Mouse (Mus musculus): ENCODE results near the gene Izumo4. TPM values are rescaled to one million over a fixed set of nuclear protein-coding genes. Genes with fewer than 3 reads are reported as not detected.
A peak's percentile ranks its signal among the peaks of the same experiment; 100 is the strongest.

Izumo4 gene
- polyA plus RNA-seq, 1 experiment from 2014 or later: 28.8 TPM

DNA sequence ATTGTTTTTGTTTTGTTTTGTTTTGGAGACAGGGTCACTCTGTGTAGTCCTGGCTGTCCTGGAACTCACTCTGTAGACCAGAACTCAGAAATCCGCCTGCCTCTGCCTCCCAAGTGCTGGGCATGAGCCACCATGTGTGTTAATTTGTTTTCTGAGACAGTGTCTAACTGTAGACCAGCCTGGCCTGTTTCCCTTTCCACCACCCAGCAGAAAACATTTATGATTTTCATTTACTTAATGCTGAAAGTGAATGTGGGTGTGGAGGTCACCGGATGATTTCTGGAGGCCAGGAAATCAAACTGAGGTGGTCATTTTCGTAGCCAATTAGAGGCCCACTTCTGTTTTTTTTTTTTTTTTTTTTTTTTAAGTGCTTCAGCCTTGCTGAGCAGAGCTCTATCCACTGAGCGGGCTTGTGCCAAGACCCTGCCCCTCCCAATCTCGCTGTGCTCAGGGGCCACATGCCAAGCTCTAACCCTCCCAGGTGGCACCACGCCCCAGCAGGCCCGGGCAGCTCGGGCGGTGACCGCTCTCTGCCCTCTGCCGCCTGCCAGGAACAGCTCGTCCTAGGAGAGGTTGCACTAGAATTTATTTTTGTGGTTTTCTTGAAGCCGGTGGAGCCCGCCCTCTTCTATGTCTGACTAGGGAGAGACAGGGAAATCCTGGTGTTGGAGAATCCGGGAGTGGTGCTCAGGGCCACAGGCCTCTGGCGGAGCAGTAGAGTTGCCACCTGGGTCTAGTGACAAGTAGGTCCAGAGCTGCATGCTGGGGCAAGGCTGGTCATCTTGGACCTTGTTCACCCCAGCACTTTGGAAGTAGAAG is 37.6 kb upstream of the Izumo4 start:
- H3K36me3 ChIP-seq (ENCODE audit: insufficient read depth, low read length): peaks cover 30% of the 10 kb centered on the region
- WGBS: 6% methylated on average over 16 of the region's 16 CpGs
- H3K4me1 ChIP-seq (ENCODE audit: insufficient read depth, low read depth, low read length): peaks cover 23% of the 10 kb centered on the region; the same call in 1 of the 2 replicates
- H3K9me3 ChIP-seq (ENCODE audit: low read length): no peaks in the 10 kb centered on the region
- ATAC-seq (peak; percentile 92), DNase-seq (ENCODE audit: low spot score) (peak; percentile 97)
- no peaks in the 10 kb centered on the region for H3K27me3 ChIP-seq (replicated peaks; ENCODE audit: insufficient read depth, low read length)
- peak overlapping the region; percentile 8; the same call in 1 of the 2 replicates for H3K4me3 ChIP-seq (ENCODE audit: low read depth, low read length)
- TF ChIP-seq EP300 (IDR thresholded peaks at IDR 0.05) (peak; percentile 91), CTCF (IDR thresholded peaks at IDR 0.05) (peak; percentile 34)
- H3K4me2 ChIP-seq (replicated peaks; ENCODE audit: low read depth, low read length): peak overlapping the region; percentile 33
- no peak overlapping the region for H3K9ac ChIP-seq (replicated peaks; ENCODE audit: low read depth)
- peak overlapping the region; percentile 94 for H3K27ac ChIP-seq (ENCODE audit: low read length)

DNA sequence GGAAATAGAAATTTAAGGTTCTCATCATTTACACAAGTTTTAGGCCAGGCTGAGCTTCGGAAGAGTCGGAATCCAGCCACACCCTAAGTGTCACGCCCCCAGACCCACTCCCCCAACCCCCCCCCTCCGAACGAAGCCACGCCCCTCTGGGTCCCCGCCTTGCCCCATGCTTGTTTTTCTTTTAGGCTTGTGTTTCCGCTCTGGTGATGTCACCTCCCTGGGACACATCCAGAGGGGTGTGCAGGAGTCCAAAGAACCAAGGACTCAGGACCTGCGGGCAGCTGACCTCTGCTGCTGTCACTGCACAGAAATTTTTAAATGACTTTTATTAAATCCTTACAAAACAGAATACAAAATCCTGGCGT is 37.0 kb upstream of the Izumo4 start:
- Histone ChIP-seq H3K4me2 (replicated peaks; ENCODE audit: low read depth, low read length) (peak overlapping the region; percentile 33), H3K9me3 (ENCODE audit: low read length) (no peaks in the 10 kb centered on the region), H3K4me1 (ENCODE audit: insufficient read depth, low read depth, low read length) (peaks cover 23% of the 10 kb centered on the region; the same call in 1 of the 2 replicates), H3K9ac (replicated peaks; ENCODE audit: low read depth) (0 out of 2 replicates have a peak overlapping the region, but pooled peaks have one; percentile 16), H3K27ac (ENCODE audit: low read length) (peak overlapping the region; percentile 94), H3K36me3 (ENCODE audit: insufficient read depth, low read length) (peaks cover 35% of the 10 kb centered on the region), H3K4me3 (ENCODE audit: low read depth, low read length) (peak overlapping the region; percentile 8; the same call in 1 of the 2 replicates), H3K27me3 (replicated peaks; ENCODE audit: insufficient read depth, low read length) (no peaks in the 10 kb centered on the region)
- 4% methylated on average over 10 of the region's 10 CpGs for WGBS
- ATAC-seq (peak; percentile 80), DNase-seq (ENCODE audit: low spot score) (peak; percentile 92)
- TF ChIP-seq CTCF (IDR thresholded peaks at IDR 0.05): no peak
- TF ChIP-seq EP300 (IDR thresholded peaks at IDR 0.05): no peak

DNA sequence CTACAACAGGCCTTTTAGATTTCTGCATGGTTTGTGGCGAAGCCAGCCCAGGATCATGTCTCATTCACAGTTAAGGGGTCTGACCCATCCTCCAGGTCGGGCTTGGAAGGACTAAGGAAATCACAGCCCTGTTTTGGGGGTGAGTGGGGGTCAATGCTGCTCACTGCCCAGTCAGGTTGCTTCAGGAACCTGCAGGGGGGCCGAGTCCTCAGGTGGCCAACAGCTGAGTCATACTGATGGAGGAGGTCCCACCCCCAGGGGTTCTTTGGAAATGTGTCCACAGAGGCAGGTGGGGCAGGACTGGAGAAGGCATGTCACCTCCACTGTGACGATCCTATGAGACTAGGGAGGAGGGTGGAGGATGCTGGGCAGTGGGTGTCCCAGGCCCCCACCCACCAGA is 36.5 kb upstream of the Izumo4 start:
- H3K9me3 ChIP-seq (ENCODE audit: low read length): no peaks in the 10 kb centered on the region
- TF ChIP-seq EP300 (IDR thresholded peaks at IDR 0.05): no peak
- no peak for TF ChIP-seq CTCF (IDR thresholded peaks at IDR 0.05)
- DNase-seq (ENCODE audit: low spot score) (peak; percentile 56), ATAC-seq (no peak)
- 0 out of 2 replicates have a peak overlapping the region, but pooled peaks have one; percentile 16 for H3K9ac ChIP-seq (replicated peaks; ENCODE audit: low read depth)
- no peak overlapping the region for H3K4me3 ChIP-seq (ENCODE audit: low read depth, low read length)
- 0 out of 2 replicates have a peak overlapping the region, but pooled peaks have one; percentile 33 for H3K4me2 ChIP-seq (replicated peaks; ENCODE audit: low read depth, low read length)
- WGBS: 34% methylated on average over 4 of the region's 4 CpGs
- H3K27ac ChIP-seq (ENCODE audit: low read length): peak overlapping the region; percentile 94
- H3K27me3 ChIP-seq (replicated peaks; ENCODE audit: insufficient read depth, low read length): no peaks in the 10 kb centered on the region
- H3K36me3 ChIP-seq (ENCODE audit: insufficient read depth, low read length): peaks cover 35% of the 10 kb centered on the region
- peaks cover 23% of the 10 kb centered on the region; the same call in 1 of the 2 replicates for H3K4me1 ChIP-seq (ENCODE audit: insufficient read depth, low read depth, low read length)

DNA sequence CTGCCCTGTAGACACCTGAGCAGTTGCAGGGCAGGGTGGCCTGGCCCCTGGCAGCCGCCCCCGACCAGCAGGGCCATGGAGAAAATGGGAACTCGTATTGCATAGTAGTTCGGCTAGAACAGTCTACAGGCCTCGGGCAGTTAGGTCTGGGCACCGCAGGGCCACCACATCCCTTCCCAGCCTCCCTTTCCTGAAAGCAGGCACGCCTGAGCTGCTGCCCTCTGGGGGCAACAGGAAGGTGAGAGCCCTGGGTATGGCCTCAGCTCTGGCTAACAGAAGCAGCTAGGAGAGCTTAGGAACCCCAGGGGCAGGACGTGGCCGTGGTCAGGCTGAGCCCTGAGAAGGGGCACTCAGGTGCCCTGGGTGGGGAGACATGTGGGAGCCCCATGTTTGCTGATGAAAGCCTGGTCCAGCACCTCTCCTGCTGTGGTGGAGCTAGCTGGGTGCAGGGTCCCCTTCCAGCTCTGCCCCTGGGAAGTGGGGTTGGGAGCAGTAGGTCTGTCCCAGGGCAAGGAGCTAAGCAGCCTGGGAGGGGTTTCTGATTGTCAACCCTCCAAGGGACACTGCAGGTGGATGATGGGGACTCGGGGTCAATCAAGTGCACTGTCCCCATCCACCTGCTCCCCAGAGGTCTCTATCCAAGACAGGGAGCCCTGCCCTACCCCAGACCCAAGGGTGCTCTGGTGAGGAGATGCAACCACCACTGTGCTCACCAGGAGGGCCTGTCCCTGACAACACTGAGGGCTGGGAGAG is 35.8 kb upstream of the Izumo4 start:
- H3K27me3 ChIP-seq (replicated peaks; ENCODE audit: insufficient read depth, low read length): no peaks in the 10 kb centered on the region
- ATAC-seq (no peak), DNase-seq (ENCODE audit: low spot score) (no peak)
- 61% methylated on average over 10 of the region's 10 CpGs for WGBS
- H3K36me3 ChIP-seq (ENCODE audit: insufficient read depth, low read length): peaks cover 42% of the 10 kb centered on the region
- no peaks in the 10 kb centered on the region for H3K9me3 ChIP-seq (ENCODE audit: low read length)
- no peak overlapping the region for H3K4me2 ChIP-seq (replicated peaks; ENCODE audit: low read depth, low read length)
- H3K9ac ChIP-seq (replicated peaks; ENCODE audit: low read depth): no peak overlapping the region
- TF ChIP-seq EP300 (IDR thresholded peaks at IDR 0.05) (no peak), CTCF (IDR thresholded peaks at IDR 0.05) (peak; percentile 46)
- H3K27ac ChIP-seq (ENCODE audit: low read length): peak overlapping the region; percentile 94
- no peak overlapping the region for H3K4me3 ChIP-seq (ENCODE audit: low read depth, low read length)
- peaks cover 23% of the 10 kb centered on the region; the same call in 1 of the 2 replicates for H3K4me1 ChIP-seq (ENCODE audit: insufficient read depth, low read depth, low read length)

DNA sequence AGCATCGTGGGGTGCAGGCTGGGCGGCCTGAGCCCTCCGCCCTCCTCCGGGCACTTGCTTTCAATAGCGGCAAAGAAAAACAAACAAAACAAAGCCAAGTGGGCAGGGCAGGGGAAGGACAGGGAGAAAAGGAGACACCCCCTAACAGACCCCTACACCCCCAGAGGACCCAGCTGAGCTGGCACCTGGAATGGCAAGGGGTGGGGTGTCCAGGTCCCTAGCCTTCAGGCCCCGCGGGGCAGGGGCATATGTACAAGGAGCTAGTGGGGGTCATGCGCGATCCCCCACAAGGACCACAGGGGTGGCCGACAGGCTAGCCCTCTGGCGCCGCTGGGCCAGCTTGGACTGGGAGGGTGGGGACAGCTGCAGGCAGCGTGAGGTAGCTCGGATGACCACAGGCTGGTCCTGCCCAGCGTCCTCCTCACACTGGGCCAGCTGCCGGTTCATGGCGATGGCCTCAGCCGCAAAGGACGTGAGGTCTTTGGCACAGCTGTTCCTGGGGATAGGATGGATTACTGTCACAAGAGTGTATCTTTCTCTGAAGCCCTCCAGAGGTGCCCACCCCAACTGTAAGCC is 35.1 kb upstream of the Izumo4 start:
- no peak for DNase-seq (ENCODE audit: low spot score)
- Histone ChIP-seq H3K4me1 (ENCODE audit: insufficient read depth, low read depth, low read length) (peaks cover 23% of the 10 kb centered on the region; the same call in 1 of the 2 replicates), H3K27me3 (replicated peaks; ENCODE audit: insufficient read depth, low read length) (no peaks in the 10 kb centered on the region), H3K36me3 (ENCODE audit: insufficient read depth, low read length) (peaks cover 49% of the 10 kb centered on the region), H3K4me3 (ENCODE audit: low read depth, low read length) (no peak overlapping the region), H3K4me2 (replicated peaks; ENCODE audit: low read depth, low read length) (no peak overlapping the region), H3K27ac (ENCODE audit: low read length) (peak overlapping the region; percentile 94; the same call in 1 of the 2 replicates), H3K9me3 (ENCODE audit: low read length) (no peaks in the 10 kb centered on the region), H3K9ac (replicated peaks; ENCODE audit: low read depth) (no peak overlapping the region)
- no peak for ATAC-seq
- 68% methylated on average over 19 of the region's 19 CpGs for WGBS
- TF ChIP-seq EP300 (IDR thresholded peaks at IDR 0.05) (no peak), CTCF (IDR thresholded peaks at IDR 0.05) (no peak)

DNA sequence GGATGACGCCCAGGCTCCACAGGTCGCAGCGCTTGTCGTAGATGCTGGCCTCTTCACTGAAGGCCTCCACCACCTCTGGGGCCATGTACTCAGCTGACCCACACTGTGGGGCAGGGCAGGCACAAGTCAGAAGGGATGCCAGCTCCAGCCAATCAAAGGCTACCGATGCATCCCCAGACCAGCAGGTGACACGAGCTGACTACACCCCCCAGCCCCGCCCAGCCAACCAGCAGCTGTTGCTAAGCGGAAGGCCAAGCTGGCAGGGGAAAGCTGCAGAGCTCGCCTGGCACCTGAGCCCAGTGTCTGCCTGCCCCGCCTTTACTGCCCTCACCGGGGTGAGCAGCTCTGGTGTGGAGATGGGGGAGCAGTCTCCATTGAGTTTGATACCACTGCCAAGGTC is 33.4 kb upstream of the Izumo4 start:
- no peak for TF ChIP-seq EP300 (IDR thresholded peaks at IDR 0.05)
- no peak for TF ChIP-seq CTCF (IDR thresholded peaks at IDR 0.05)
- ATAC-seq (no peak), DNase-seq (ENCODE audit: low spot score) (no peak)
- H3K9ac ChIP-seq (replicated peaks; ENCODE audit: low read depth): no peak overlapping the region
- no peak overlapping the region for H3K27ac ChIP-seq (ENCODE audit: low read length)
- peaks cover 59% of the 10 kb centered on the region for H3K36me3 ChIP-seq (ENCODE audit: insufficient read depth, low read length)
- no peak overlapping the region for H3K4me3 ChIP-seq (ENCODE audit: low read depth, low read length)
- H3K4me2 ChIP-seq (replicated peaks; ENCODE audit: low read depth, low read length): no peak overlapping the region
- no peaks in the 10 kb centered on the region for H3K9me3 ChIP-seq (ENCODE audit: low read length)
- H3K27me3 ChIP-seq (replicated peaks; ENCODE audit: insufficient read depth, low read length): no peaks in the 10 kb centered on the region
- WGBS: 73% methylated on average over 11 of the region's 11 CpGs
- peaks cover 29% of the 10 kb centered on the region for H3K4me1 ChIP-seq (ENCODE audit: insufficient read depth, low read depth, low read length)

Data from lung, postnatal 0 days (tissue).